Mouse (Mus musculus) lung, postnatal 0 days (tissue): ENCODE measurements around the gene Prph.

Source experiments
- CTCF ChIP-seq: IDR thresholded peaks from 2 replicates; pipeline ENCODE4 v1.5.1; 2016; ENCODE audit warnings: antibody characterized with exemption, mild to moderate bottlenecking
- EP300 ChIP-seq: IDR thresholded peaks from 2 replicates; pipeline ENCODE4 v1.6.1; 2016; ENCODE audit warnings: antibody characterized with exemption, mild to moderate bottlenecking, control low read depth

DNA sequence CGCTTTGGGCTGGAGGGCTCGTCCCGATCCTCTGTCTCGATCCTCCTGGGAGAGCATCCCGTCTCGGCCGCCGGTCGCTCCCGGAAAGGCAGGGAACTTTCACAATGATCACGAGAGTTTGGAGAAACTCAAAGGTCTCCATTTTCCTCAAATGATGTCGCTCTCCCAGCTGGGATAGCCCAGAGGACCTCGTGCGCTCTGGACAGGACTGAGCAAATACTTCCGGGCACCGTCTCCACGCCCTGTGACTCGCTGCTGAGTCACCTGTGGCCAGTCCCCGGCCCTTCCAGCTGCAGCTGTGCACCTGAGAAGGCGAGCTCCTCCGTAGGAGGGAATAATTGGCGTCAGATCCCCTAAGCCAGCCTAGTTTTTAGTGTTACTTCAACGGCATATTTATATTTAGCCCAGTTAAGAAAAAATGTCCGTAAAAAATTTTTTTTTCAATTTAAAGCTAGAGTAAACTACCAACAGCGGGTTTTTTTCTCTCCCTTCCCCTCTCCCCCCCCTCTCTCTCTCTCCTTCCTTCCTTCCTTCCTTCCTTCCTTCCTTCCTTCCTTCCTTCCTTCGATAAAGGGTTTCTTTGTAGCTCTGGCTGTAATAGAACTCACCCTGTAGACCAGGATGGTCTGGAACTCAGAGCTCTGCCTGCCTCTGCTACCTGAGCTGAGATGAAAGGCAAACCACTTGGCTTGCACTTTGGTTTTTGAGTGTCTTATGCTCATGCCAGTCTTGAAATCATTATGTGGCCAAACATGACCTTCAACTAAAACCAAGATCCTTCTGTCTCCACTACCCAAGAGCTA lies 24.2 kb upstream of the Prph start:
- no peak for TF ChIP-seq EP300
- TF ChIP-seq CTCF = no peak
